Mouse (Mus musculus) liver, postnatal 0 days (tissue): Measurements from ENCODE around the gene Try4. TPM values are rescaled to one million over a fixed set of nuclear protein-coding genes. Genes with fewer than 3 reads are reported as not detected.

ENCODE experiments used
- ATAC-seq: fragments of 200-750 bp; cut with Nextera tagmentation; 2 replicates; pipeline ENCODE4 v1.8.0; 2017; ENCODE audit warnings: mild to moderate bottlenecking, moderate library complexity
- DNase-seq: peaks from one replicate; pipeline ENCODE4 v3.0.0-alpha.2; 2016
- H3K27ac ChIP-seq: fragments of 300-500 bp; sonication (generic); 2 replicates; pipeline ENCODE4 v1.5.1; 2014; ENCODE audit warnings: antibody characterized with exemption, moderate library complexity, mild to moderate bottlenecking, low read depth
- H3K27me3 ChIP-seq: fragments of 300-500 bp; sonication (generic); 2 replicates; pipeline ENCODE4 v1.6.1; 2014; ENCODE audit warnings: low read length, control low read depth, mixed read lengths; ENCODE audit not compliant: insufficient read depth
- H3K36me3 ChIP-seq: fragments of 300-500 bp; sonication (generic); replicated peaks from 2 replicates; pipeline ENCODE4 v1.6.1; 2014; ENCODE audit warnings: mild to moderate bottlenecking, control low read depth, low read length, moderate library complexity, mixed read lengths; ENCODE audit not compliant: insufficient read depth
- H3K4me1 ChIP-seq: fragments of 300-500 bp; sonication (generic); 2 replicates; pipeline ENCODE4 v1.6.1; 2014; ENCODE audit warnings: antibody characterized with exemption, mild to moderate bottlenecking, control low read depth; ENCODE audit not compliant: insufficient read depth
- H3K4me2 ChIP-seq: fragments of 300-500 bp; sonication (generic); 2 replicates; pipeline ENCODE4 v1.6.1; 2014; ENCODE audit warnings: low read depth, mild to moderate bottlenecking, low read length, moderate library complexity, mixed read lengths
- H3K4me3 ChIP-seq: fragments of 300-500 bp; sonication (generic); 2 replicates; pipeline ENCODE4 v1.5.1; 2014; ENCODE audit warnings: low read depth, low read length
- H3K9ac ChIP-seq: fragments of 300-500 bp; sonication (generic); replicated peaks from 2 replicates; pipeline ENCODE4 v1.6.1; 2014; ENCODE audit warnings: mild to moderate bottlenecking, moderate library complexity
- H3K9me3 ChIP-seq: fragments of 300-500 bp; sonication (generic); 2 replicates; pipeline ENCODE4 v1.6.1; 2016; ENCODE audit warnings: mild to moderate bottlenecking, control low read depth, low read length, mixed read lengths
- CTCF ChIP-seq: sonication (generic); IDR thresholded peaks from 2 replicates; pipeline ENCODE4 v1.5.1; 2016; ENCODE audit warnings: antibody characterized with exemption, low read depth
- EP300 ChIP-seq: IDR thresholded peaks from 2 replicates; pipeline ENCODE4 v1.6.1; 2016; ENCODE audit warnings: antibody characterized with exemption, low read depth, mild to moderate bottlenecking
- WGBS: fragments of 180-500 bp; shearing (Covaris S2); extraction: QIAGEN DNeasy Blood & Tissue Kit; methylation state at CpG from one replicate; pipeline ENCODE4 v1.1.7; 2014; ENCODE audit not compliant: insufficient replicate concordance; 5-methylcytosine and 5-hydroxymethylcytosine counted together
- polyA plus RNA-seq: library from polyadenylated mRNA; unstranded; fragments of >200 nt; fragmentation: Nextera tagmentation; extraction: Ambion mirVana; gene quantifications from 2 replicates; pipeline ENCODE4 v1.2.1, GENCODE M21; 2015

The Try4 gene
- polyA plus RNA-seq, 1 experiment from 2014 or later, result not detected

DNA sequence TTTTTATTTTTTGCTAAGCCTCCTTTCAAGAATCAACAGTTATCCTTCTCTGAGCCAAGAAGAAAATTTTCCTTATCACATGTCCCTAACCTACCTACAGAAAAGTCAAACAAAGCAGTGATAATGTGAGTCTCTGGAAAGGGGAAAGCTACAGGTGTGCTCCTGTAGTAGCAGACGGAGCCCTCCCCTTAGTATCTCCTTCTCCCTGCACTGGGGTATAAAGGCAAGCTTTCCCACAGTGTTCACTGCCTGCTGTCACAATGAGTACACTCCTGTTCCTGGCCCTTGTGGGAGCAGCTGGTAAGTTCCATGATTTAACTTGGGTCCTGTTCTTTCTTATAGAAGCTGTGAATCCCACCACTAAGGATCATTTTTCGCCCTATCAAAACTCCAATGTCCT is 51.9 kb downstream of the Try4 start, which contains the start of gene Try10:
Gene Try10, plus strand, starts transcription at position 174 of the 400 bp plus-strand sequence.
- no peaks in the 10 kb centered on the region for H3K4me1 ChIP-seq
- ATAC-seq (no peak), DNase-seq (no peak)
- WGBS, result 72% methylated on average over 2 of the region's 2 CpGs
- no peaks in the 10 kb centered on the region for H3K27me3 ChIP-seq
- H3K4me2 ChIP-seq, result no peak within 1 kb of the TSS
- no peak within 1 kb of the TSS for H3K27ac ChIP-seq
- H3K36me3 ChIP-seq, result no peaks in the 10 kb centered on the region
- H3K4me3 ChIP-seq, result no peak within 1 kb of the TSS
- no peaks in the 10 kb centered on the region for H3K9me3 ChIP-seq
- TF ChIP-seq EP300 (no peak), CTCF (no peak)
- H3K9ac ChIP-seq, result no peak within 1 kb of the TSS

Other genes starting within 250 kb of the Try4 start
- 16.8 TPM in 1 of 2 replicates, not detected in the other for gene Try5, start 14.6 kb downstream of the Try4 start, polyA plus RNA-seq
- 2.4 TPM in 1 of 2 replicates, not detected in the other for gene Try10, start 51.8 kb downstream of the Try4 start, polyA plus RNA-seq
- 3.1 TPM in 1 of 2 replicates, not detected in the other for gene Prss3, start 75.4 kb downstream of the Try4 start, polyA plus RNA-seq
- gene Gm5771, start 90.1 kb downstream of the Try4 start, polyA plus RNA-seq, result 4.3 TPM in 1 of 2 replicates, not detected in the other
- gene Gm10334, start 143.9 kb downstream of the Try4 start, polyA plus RNA-seq, result 2.3 TPM in 1 of 2 replicates, not detected in the other
- 4.4 TPM in 1 of 2 replicates, not detected in the other for gene Prss1, start 156.7 kb downstream of the Try4 start, polyA plus RNA-seq
- 0.18 and 10.5 TPM in 2 replicates for gene Prss2, start 219.5 kb downstream of the Try4 start, polyA plus RNA-seq